ENCODE assay signal across 8 mouse cellular contexts in the genomic region with DNA sequence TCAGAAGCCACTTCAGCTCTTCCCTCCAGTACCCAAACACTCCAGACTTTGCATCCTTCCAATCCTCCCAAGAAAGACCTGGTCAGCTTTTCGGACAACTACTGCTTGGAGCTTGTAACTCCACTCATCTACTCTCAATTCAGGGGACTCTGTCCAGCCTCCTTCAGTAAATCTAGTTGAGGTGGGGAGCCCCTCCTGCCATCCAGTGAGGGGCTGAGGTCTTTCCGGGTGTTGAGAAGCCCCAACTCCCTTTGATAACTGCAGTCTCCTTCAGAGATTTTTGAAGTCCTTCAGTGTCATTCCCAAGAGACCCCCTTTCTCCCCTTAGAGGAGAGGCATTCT. TPM values are rescaled to one million over a fixed set of nuclear protein-coding genes. Genes with fewer than 3 reads are reported as not detected.
DNase-seq lines count a peak whose midpoint lies in the region; ATAC-seq and TF ChIP-seq lines count a peak whose summit lies in the region.

No protein-coding gene starts in this region.

- H3K4me2 ChIP-seq in neural tube, embryonic 11.5 days (ENCODE audit: low read depth), result peak overlapping the region; percentile 82
- H3K4me2 ChIP-seq in forebrain, embryonic 16.5 days (ENCODE audit: low read length), result peak overlapping the region; percentile 90
- H3K4me2 ChIP-seq in liver, embryonic 14.5 days (ENCODE audit: low read depth), result peak overlapping the region; percentile 65

- H3K9ac ChIP-seq in neural tube, embryonic 11.5 days (ENCODE audit: low read length), result peak overlapping the region; percentile 80
- no peak overlapping the region for H3K9ac ChIP-seq in forebrain, embryonic 16.5 days (replicated peaks; ENCODE audit: low read depth, low read length)
- no peak overlapping the region; the same call in 1 of the 2 replicates for H3K9ac ChIP-seq in liver, embryonic 14.5 days (replicated peaks)

- no peaks in the 10 kb centered on the region for H3K9me3 ChIP-seq in neural tube, embryonic 11.5 days (ENCODE audit: control insufficient read depth, low read length)
- H3K9me3 ChIP-seq in forebrain, embryonic 16.5 days (ENCODE audit: control insufficient read depth, low read length), result no peaks in the 10 kb centered on the region
- H3K9me3 ChIP-seq in liver, embryonic 14.5 days (ENCODE audit: control insufficient read depth, low read length), result no peaks in the 10 kb centered on the region

- H3K36me3 ChIP-seq in neural tube, embryonic 11.5 days (ENCODE audit: control insufficient read depth, insufficient read depth, low read length), result no peaks in the 10 kb centered on the region
- no peaks in the 10 kb centered on the region for H3K36me3 ChIP-seq in forebrain, embryonic 16.5 days (ENCODE audit: control insufficient read depth, insufficient read depth)
- H3K36me3 ChIP-seq in liver, embryonic 14.5 days (replicated peaks; ENCODE audit: control insufficient read depth, insufficient read depth, low read depth), result no peaks in the 10 kb centered on the region

- H3K27ac ChIP-seq in neural tube, embryonic 11.5 days (ENCODE audit: low read depth, low read length), result no peak overlapping the region
- no peak overlapping the region for H3K27ac ChIP-seq in forebrain, embryonic 16.5 days (ENCODE audit: low read length)
- H3K27ac ChIP-seq in liver, embryonic 14.5 days, result no peak overlapping the region

- no peak for TF ChIP-seq EP300 in liver, embryonic 14.5 days (IDR thresholded peaks at IDR 0.05; ENCODE audit: low read depth)

- ATAC-seq in neural tube, embryonic 11.5 days (ENCODE audit: insufficient read depth, low FRiP score, low TSS enrichment), result no peak
- ATAC-seq in forebrain, embryonic 16.5 days, result no peak
- no peak for ATAC-seq in liver, embryonic 14.5 days (ENCODE audit: insufficient read depth)

- H3K27me3 ChIP-seq in neural tube, embryonic 11.5 days (ENCODE audit: control insufficient read depth, insufficient read depth, low read length), result no peaks in the 10 kb centered on the region
- H3K27me3 ChIP-seq in forebrain, embryonic 16.5 days (replicated peaks; ENCODE audit: control insufficient read depth, insufficient read depth, low read length), result no peaks in the 10 kb centered on the region
- no peaks in the 10 kb centered on the region for H3K27me3 ChIP-seq in liver, embryonic 14.5 days (ENCODE audit: control insufficient read depth, insufficient read depth, low read length)

- peak overlapping the region; percentile 81 for H3K4me3 ChIP-seq in neural tube, embryonic 11.5 days (ENCODE audit: low read depth, low read length)
- H3K4me3 ChIP-seq in forebrain, embryonic 16.5 days (replicated peaks; ENCODE audit: low read length), result peak overlapping the region; percentile 62
- H3K4me3 ChIP-seq in liver, embryonic 14.5 days (ENCODE audit: insufficient read depth in 1 of 2, low read depth in 2 of 2, low read length in 2 of 2), result peak overlapping the region; percentile 62

- DNase-seq in neural tube, embryonic 11.5 days (ENCODE audit: low spot score), result peak; percentile 14
- DNase-seq in neural tube, embryonic 10.5 days (ENCODE audit: extremely low spot score, low spot score), result no peak
- DNase-seq in liver, embryonic 14.5 days (ENCODE audit: low read depth in 3 of 3, low spot score in 3 of 3), result no peak
- peak; percentile 38 for DNase-seq in thymus, postnatal 25 days
- DNase-seq in embryo, embryonic 11 days, result no peak
- DNase-seq in Muller cell, postnatal 12 days (ENCODE audit: inconsistent ontology term), result no peak
- DNase-seq in testis, postnatal 14 days (ENCODE audit: low spot score), result no peak

- no peak for TF ChIP-seq CTCF in liver, embryonic 14.5 days (IDR thresholded peaks at IDR 0.05; ENCODE audit: low read depth)

- no peaks in the 10 kb centered on the region; the same call in 1 of the 2 replicates for H3K4me1 ChIP-seq in neural tube, embryonic 11.5 days (ENCODE audit: control insufficient read depth, insufficient read depth, low read length)
- H3K4me1 ChIP-seq in forebrain, embryonic 16.5 days (replicated peaks; ENCODE audit: control insufficient read depth, insufficient read depth, low read length), result peaks cover 11% of the 10 kb centered on the region
- H3K4me1 ChIP-seq in liver, embryonic 14.5 days (replicated peaks; ENCODE audit: control insufficient read depth in 2 of 2, insufficient read depth in 2 of 2, low read length in 1 of 2), result peaks cover 0 to 5% of the 10 kb centered on the region in 2 experiments; a peak in 1 of 4 replicates

- 17% methylated on average over 2 of the region's 2 CpGs for WGBS in neural tube, embryonic 11.5 days
- 22% methylated on average over 2 of the region's 2 CpGs for WGBS in forebrain, embryonic 16.5 days
- 26% methylated on average over 2 of the region's 2 CpGs for WGBS in liver, embryonic 14.5 days (ENCODE audit: insufficient replicate concordance)

RNA-seq across cellular contexts. Expression of gene Spata6, which starts 0.8 kb away (rescaled TPM):
- polyA plus RNA-seq in neural tube, embryonic 11.5 days (2014; fragmentation: Nextera tagmentation; extraction: Ambion mirVana), result 27.0 and 27.1 TPM in 2 replicates
- 7.5 and 10.8 TPM in 2 replicates for polyA plus RNA-seq in forebrain, embryonic 16.5 days (2015; fragmentation: Nextera tagmentation; extraction: Ambion mirVana)
- 1.5 TPM in 2 replicates for polyA plus RNA-seq in liver, embryonic 14.5 days (2012; rRNA removed)
- 2.7 and 3.7 TPM in 2 replicates for polyA plus RNA-seq in liver, embryonic 14.5 days (2014; fragmentation: Nextera tagmentation; extraction: Ambion mirVana)

Comparison
In these comparisons a context has a peak if more than half of its experiments do, and no peak if none do; other contexts are left out.
1. DNase-seq: peak in neural tube, embryonic 11.5 days (single experiment) and thymus, postnatal 25 days (single experiment); none in neural tube, embryonic 10.5 days (single experiment), liver, embryonic 14.5 days (0 of 3), embryo, embryonic 11 days (single experiment), Muller cell, postnatal 12 days (single experiment) and testis, postnatal 14 days (single experiment).
2. Peak in every context shown above with its lines, with median percentiles within 50 percentile points of each other: H3K4me2 ChIP-seq and H3K4me3 ChIP-seq.